Mouse (Mus musculus): ENCODE measurements at regions not wholly inside any gene's neighbourhood (a gene's known extent, or its start where the extent isn't known, plus 50 kb on each side); places are given as distances from the start of the nearest gene placed in this dataset.

- no peak for TF ChIP-seq CTCF (IDR thresholded peaks at IDR 0.05)
- no peak for TF ChIP-seq EP300 (IDR thresholded peaks at IDR 0.05)
Observed at GRCm38 (mm10) chr1:142006316-142006715, 1634.1 kb upstream of the B3galt2 start.
